Mouse (Mus musculus) ES-Bruce4 (cell line): ENCODE data around the gene Syt2. TPM values are rescaled to one million over a fixed set of nuclear protein-coding genes. Genes with fewer than 3 reads are reported as not detected.

ENCODE experiments used
- H3K27ac ChIP-seq: 2 replicates; pipeline ENCODE4 v1.5.1; 2012; ENCODE audit warnings: low read length, inconsistent platforms; ENCODE audit not compliant: insufficient read depth
- H3K27me3 ChIP-seq: 2 replicates; pipeline ENCODE4 v1.6.1; 2012; ENCODE audit warnings: mild to moderate bottlenecking, low read length, inconsistent platforms; ENCODE audit not compliant: control insufficient read depth, poor library complexity, insufficient read depth, severe bottlenecking
- H3K36me3 ChIP-seq: 2 replicates; pipeline ENCODE4 v1.6.1; 2012; ENCODE audit warnings: inconsistent platforms, mild to moderate bottlenecking, low read length, moderate library complexity; ENCODE audit not compliant: control insufficient read depth, poor library complexity, insufficient read depth, severe bottlenecking
- H3K4me1 ChIP-seq: one replicate; pipeline ENCODE4 v1.8.1; 2011; ENCODE audit warnings: low read length; ENCODE audit not compliant: control insufficient read depth, insufficient read depth
- H3K4me3 ChIP-seq: 2 replicates; pipeline ENCODE4 v1.5.1; 2011; ENCODE audit warnings: low read depth, mild to moderate bottlenecking, low read length
- H3K9ac ChIP-seq: 2 replicates; pipeline ENCODE4 v1.6.1; 2012; ENCODE audit warnings: low read depth, mild to moderate bottlenecking, inconsistent platforms; ENCODE audit not compliant: poor library complexity, severe bottlenecking
- H3K9me3 ChIP-seq: replicated peaks from 2 replicates; pipeline ENCODE4 v1.6.1; 2012; ENCODE audit warnings: mild to moderate bottlenecking, low read length, inconsistent platforms; ENCODE audit not compliant: control insufficient read depth, poor library complexity, insufficient read depth, severe bottlenecking
- CTCF ChIP-seq: IDR thresholded peaks from one replicate; pipeline ENCODE4 v1.8.1; 2011; ENCODE audit warnings: low read depth, low read length
- EP300 ChIP-seq: IDR thresholded peaks from 2 replicates; pipeline ENCODE4 v1.6.1; 2011; ENCODE audit warnings: low read depth, low read length; ENCODE audit not compliant: insufficient read depth
- POLR2A ChIP-seq: IDR thresholded peaks from one replicate; pipeline ENCODE4 v1.8.1; 2011; ENCODE audit warnings: low read length; ENCODE audit not compliant: insufficient read depth
- polyA plus RNA-seq: library from polyadenylated mRNA; stranded (reverse); fragments of >200 nt; gene quantifications from 2 replicates; pipeline ENCODE4 v1.2.4, GENCODE M21; 2011; ENCODE audit warnings: low read depth; ENCODE audit not compliant: missing spikeins, insufficient read depth, insufficient read length

Syt2 gene
- polyA plus RNA-seq, 1 experiment = 0.12 TPM

DNA sequence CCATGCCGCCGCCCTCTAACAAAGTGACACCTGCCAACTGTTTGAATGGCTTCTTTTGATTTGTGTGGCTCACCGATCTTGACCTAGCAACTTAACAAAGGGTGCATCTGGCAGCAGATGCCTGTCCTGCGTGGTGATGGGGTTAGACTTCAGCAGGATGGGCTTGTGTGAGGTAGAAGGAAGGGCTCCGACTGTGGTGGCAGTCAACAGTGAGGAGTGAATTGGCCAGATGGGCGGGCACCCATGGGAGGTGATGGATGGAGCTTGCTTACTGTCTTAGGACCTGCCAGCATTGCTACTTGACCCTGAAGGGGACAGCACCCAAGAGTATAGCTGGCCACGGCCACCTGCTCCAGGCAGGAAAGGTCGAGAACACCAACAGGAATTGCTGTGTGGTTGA, 67.7 kb downstream of the Syt2 start:
- Histone ChIP-seq H3K4me1 (no peaks in the 10 kb centered on the region), H3K27ac (no peak overlapping the region), H3K27me3 (no peaks in the 10 kb centered on the region), H3K4me3 (no peak overlapping the region), H3K36me3 (no peaks in the 10 kb centered on the region), H3K9ac (no peak overlapping the region), H3K9me3 (no peaks in the 10 kb centered on the region)
- TF ChIP-seq POLR2A (no peak), CTCF (no peak), EP300 (no peak)

DNA sequence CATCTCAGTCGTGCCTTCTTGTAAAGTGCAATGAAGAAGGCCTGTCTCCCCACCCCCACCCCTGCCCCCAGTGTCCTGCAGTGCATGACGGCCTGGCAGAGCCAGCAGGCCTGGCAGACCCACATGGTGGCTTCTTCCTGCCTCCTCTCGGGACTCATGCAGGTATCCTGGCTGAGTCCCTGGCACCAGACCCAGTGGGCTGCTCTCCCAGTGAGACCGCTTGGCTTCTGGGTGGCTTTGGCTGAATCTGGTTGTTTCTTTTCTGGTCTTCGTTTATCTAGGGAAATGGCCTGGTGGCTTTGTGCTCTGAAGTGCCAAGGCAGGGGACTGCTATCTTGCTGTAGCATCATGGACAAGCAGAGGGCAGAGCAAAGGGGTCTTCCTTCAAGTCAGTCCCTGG, 68.6 kb downstream of the Syt2 start:
- H3K4me1 ChIP-seq = no peaks in the 10 kb centered on the region
- no peaks in the 10 kb centered on the region for H3K27me3 ChIP-seq
- no peak overlapping the region for H3K27ac ChIP-seq
- TF ChIP-seq EP300 (no peak), POLR2A (no peak), CTCF (no peak)
- H3K9me3 ChIP-seq = no peaks in the 10 kb centered on the region
- H3K36me3 ChIP-seq = no peaks in the 10 kb centered on the region
- no peak overlapping the region for H3K9ac ChIP-seq
- H3K4me3 ChIP-seq = no peak overlapping the region

DNA sequence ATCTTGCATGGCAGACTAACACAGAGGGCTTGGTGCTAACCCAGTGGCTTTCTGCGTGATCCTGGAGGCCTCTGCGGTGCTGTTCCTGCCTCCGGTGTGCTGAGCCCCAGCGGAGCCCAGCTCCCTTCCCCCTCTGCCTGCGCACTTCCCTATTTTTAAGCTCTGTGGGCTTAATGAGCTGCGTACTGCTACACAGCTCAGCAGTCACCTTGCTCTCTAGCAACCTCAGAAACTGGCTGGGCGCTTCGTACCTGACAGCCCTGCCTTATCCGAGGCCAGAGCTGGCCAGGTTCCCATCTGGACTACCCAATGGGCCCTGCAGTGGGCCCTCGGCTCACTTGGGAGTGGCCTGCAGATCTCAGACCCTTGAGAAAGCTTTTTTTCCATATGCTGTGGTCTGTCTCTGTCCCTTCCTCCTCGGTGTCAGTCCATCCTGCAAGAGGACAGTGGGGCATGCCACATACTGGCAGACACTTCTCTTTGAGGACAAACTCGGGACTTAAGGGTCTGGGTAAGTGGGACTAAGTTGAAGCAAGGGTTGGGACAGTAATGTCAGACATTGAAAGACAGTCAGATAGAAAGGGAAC, 73.3 kb downstream of the Syt2 start:
- H3K27me3 ChIP-seq = no peaks in the 10 kb centered on the region
- TF ChIP-seq POLR2A (no peak), CTCF (no peak), EP300 (no peak)

DNA sequence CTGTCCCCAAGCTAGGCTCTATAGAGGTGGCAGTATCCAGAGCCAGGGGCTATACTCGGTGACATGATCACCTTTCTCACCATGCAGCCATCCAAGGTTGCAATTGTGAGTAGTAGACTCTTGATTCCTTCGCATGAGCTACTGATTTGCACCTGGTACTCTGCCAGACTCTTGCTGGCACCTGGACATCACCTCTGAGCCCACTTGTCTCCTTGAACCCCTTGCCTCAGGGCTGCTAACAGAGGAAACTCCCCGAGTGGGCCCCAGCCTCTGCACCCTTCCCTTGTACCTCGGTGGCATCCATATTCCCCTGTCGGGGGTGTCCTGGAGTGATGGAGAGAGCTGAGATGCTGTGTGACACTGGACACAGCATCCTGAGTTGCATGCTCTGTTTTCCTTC, 75.0 kb downstream of the Syt2 start:
- H3K27ac ChIP-seq = no peak overlapping the region
- H3K4me1 ChIP-seq = no peaks in the 10 kb centered on the region
- no peak overlapping the region for H3K4me3 ChIP-seq
- no peaks in the 10 kb centered on the region for H3K36me3 ChIP-seq
- TF ChIP-seq EP300 (no peak), CTCF (no peak), POLR2A (no peak)
- no peaks in the 10 kb centered on the region for H3K27me3 ChIP-seq
- H3K9me3 ChIP-seq = no peaks in the 10 kb centered on the region
- H3K9ac ChIP-seq = no peak overlapping the region

More for the DNA sequence above, 73.3 kb downstream of the Syt2 start:
- Histone ChIP-seq H3K9me3 (no peaks in the 10 kb centered on the region), H3K27ac (no peak overlapping the region), H3K4me3 (no peak overlapping the region), H3K36me3 (no peaks in the 10 kb centered on the region), H3K4me1 (no peaks in the 10 kb centered on the region), H3K9ac (no peak overlapping the region)

DNA sequence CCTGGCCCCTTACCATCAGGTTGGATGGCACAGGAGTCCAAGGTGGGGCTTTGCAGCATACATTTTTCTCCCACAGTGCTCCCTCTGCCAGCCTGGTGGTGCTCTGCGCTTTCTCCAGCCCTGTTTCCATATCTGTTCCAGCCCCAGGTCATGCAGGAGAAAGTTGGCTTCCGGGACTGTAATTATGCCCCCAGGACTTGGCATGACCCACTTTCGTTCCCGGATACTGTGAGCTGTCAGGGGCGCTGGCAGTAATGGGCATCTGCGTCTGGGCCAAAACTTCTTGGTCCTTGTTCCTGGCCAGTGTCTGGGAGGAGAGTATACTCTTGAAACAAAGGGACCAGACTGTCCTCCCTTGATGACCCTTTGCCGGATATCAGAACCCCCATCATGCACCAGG, 76.4 kb downstream of the Syt2 start:
- Histone ChIP-seq H3K27me3 (no peaks in the 10 kb centered on the region), H3K9ac (no peak overlapping the region), H3K4me1 (no peaks in the 10 kb centered on the region), H3K27ac (no peak overlapping the region), H3K4me3 (no peak overlapping the region), H3K36me3 (no peaks in the 10 kb centered on the region), H3K9me3 (no peaks in the 10 kb centered on the region)
- TF ChIP-seq POLR2A (no peak), EP300 (no peak), CTCF (no peak)

DNA sequence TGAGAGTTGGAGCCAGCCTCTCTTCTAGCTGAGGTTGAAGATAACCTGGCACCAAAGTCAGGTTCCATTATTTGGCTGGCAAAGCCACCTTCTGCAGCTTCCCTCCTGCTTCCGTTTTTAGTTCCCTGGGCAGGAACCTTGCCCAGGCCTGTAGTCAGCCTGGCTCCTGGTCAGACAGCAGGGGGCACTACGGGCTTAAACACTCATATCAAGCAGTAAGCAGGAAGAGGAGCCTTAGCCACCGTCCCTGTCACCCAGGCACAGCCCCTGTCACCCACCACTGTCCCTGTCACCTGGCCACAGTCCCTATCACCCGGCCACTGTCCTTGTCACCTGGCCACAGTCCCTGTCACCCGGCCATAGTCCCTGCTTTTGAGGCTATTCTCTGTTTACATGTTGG, 78.8 kb downstream of the Syt2 start:
- no peak overlapping the region for H3K9ac ChIP-seq
- no peaks in the 10 kb centered on the region for H3K27me3 ChIP-seq
- no peaks in the 10 kb centered on the region for H3K4me1 ChIP-seq
- no peaks in the 10 kb centered on the region for H3K36me3 ChIP-seq
- no peak overlapping the region for H3K4me3 ChIP-seq
- no peak overlapping the region for H3K27ac ChIP-seq
- H3K9me3 ChIP-seq = no peaks in the 10 kb centered on the region
- TF ChIP-seq POLR2A (no peak), CTCF (peak; percentile 42)
